Mouse (Mus musculus): ENCODE results near the gene Gm11146. TPM values are rescaled to one million over a fixed set of nuclear protein-coding genes. Genes with fewer than 3 reads are reported as not detected.

The Gm11146 gene
- polyA plus RNA-seq (2015; fragmentation: Nextera tagmentation; extraction: Ambion mirVana): not detected in 2 replicates

DNA sequence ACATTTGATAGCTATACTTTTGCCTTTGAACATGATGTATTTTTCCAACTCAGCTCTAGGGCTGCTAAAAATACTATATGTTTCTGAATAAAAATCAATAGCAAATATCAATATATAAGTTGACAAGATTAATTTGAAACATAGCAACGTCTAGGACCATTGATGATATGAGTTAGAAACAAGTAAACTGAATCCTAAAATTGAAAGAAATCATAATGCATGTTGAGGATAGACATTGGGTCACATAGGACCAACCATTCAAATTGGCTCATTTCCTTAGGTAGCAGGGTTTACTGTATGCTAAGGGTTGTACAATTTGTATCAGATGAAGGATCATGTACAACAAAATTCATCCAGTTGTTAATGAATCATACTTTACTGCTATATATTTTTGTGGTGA, at the start of gene Gm11146:
Gene Gm11146, minus strand, starts transcription at position 101 of the 400 bp plus-strand sequence.
- Histone ChIP-seq H3K4me3 (ENCODE audit: low read length) (no peak within 1 kb of the TSS), H3K27me3 (replicated peaks; ENCODE audit: control insufficient read depth, insufficient read depth, low read length) (no peaks in the 10 kb centered on the region), H3K27ac (ENCODE audit: low read length) (no peak within 1 kb of the TSS), H3K4me1 (ENCODE audit: control insufficient read depth, insufficient read depth, low read length) (no peaks in the 10 kb centered on the region), H3K9me3 (ENCODE audit: control insufficient read depth, low read length) (no peaks in the 10 kb centered on the region), H3K36me3 (ENCODE audit: control insufficient read depth, insufficient read depth, low read length) (no peaks in the 10 kb centered on the region), H3K4me2 (ENCODE audit: low read depth, low read length) (no peak within 1 kb of the TSS), H3K9ac (ENCODE audit: low read depth, low read length) (no peak within 1 kb of the TSS)
- ATAC-seq: no peak
- WGBS: 65% methylated on average over 1 of the region's 1 CpGs

DNA sequence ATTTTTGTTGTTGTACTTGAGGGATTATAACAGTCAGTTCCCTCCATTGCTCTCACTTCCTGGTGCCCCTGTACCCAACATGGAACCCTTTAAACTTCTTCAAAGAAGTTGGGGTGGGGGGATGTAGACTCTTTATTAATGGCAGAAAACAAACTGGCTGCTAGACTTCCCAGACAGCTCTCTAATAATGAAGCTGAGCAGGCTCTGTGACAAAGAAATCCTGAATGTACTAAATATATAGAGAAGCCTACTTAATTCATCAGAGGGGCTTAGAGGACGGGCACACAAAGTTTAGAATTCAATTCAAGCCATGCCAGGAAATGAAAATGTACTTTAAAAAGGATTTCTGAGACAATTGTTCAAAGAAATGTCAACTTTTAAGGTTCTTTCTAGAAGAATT, 48.7 kb upstream of the Gm11146 start:
- Histone ChIP-seq H3K36me3 (ENCODE audit: control insufficient read depth, insufficient read depth, low read length) (no peaks in the 10 kb centered on the region), H3K9ac (ENCODE audit: low read depth, low read length) (no peak overlapping the region), H3K27me3 (replicated peaks; ENCODE audit: control insufficient read depth, insufficient read depth, low read length) (no peaks in the 10 kb centered on the region), H3K4me2 (ENCODE audit: low read depth, low read length) (no peak overlapping the region), H3K9me3 (ENCODE audit: control insufficient read depth, low read length) (no peaks in the 10 kb centered on the region), H3K4me3 (ENCODE audit: low read length) (no peak overlapping the region), H3K4me1 (ENCODE audit: control insufficient read depth, insufficient read depth, low read length) (no peaks in the 10 kb centered on the region), H3K27ac (ENCODE audit: low read length) (no peak overlapping the region)
- WGBS: 71% methylated on average over 1 of the region's 1 CpGs
- no peak for ATAC-seq

DNA sequence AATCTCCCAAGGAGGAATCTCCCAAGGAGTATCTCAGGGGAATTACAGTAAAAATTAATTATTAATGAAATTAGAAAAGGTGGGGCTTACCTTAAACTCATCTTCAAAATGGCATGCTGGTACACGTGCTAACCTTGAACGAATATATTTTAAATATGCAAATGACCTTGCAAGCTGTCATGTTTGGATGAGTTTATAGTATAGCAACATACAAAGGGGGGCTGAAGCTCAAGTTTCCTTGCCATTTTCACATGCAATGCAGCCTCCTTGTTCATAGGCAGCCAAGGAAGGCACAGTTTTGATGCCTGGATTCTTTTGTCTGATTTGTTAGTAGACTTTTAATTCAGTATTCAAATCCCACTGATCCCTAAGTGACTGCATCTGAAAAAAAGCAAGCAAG, 47.1 kb upstream of the Gm11146 start:
- WGBS: 70% methylated on average over 2 of the region's 2 CpGs

DNA sequence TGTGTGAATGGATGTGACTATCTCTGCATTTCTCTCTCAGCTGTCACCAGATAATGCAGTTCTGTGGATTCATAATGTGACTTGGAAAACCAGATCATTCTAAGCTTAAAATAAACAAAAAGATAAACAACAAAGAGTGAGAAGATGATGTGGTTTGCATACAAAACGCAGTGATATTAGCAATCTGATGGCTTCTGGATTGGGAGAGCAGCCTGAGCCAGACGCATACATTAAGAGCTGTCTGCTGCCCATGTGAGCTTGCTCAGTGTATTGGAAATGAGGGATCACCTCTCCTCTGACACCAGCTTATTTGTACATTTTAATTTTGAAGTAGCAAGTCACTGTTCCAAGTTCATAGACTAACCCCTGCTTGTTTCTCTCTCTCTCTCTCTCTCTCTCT, 46.3 kb upstream of the Gm11146 start:
- H3K36me3 ChIP-seq (ENCODE audit: control insufficient read depth, insufficient read depth, low read length): no peaks in the 10 kb centered on the region
- H3K27me3 ChIP-seq (replicated peaks; ENCODE audit: control insufficient read depth, insufficient read depth, low read length): no peaks in the 10 kb centered on the region
- H3K4me3 ChIP-seq (ENCODE audit: low read length): no peak overlapping the region
- no peak overlapping the region for H3K27ac ChIP-seq (ENCODE audit: low read length)
- no peaks in the 10 kb centered on the region for H3K4me1 ChIP-seq (ENCODE audit: control insufficient read depth, insufficient read depth, low read length)
- no peak for ATAC-seq
- H3K4me2 ChIP-seq (ENCODE audit: low read depth, low read length): no peak overlapping the region
- no peaks in the 10 kb centered on the region for H3K9me3 ChIP-seq (ENCODE audit: control insufficient read depth, low read length)
- whole genome bisulfite sequencing: 46% methylated on average over 2 of the region's 2 CpGs
- H3K9ac ChIP-seq (ENCODE audit: low read depth, low read length): no peak overlapping the region

More for the DNA sequence above, 47.1 kb upstream of the Gm11146 start:
- no peak overlapping the region for H3K4me3 ChIP-seq (ENCODE audit: low read length)
- no peak for ATAC-seq
- no peaks in the 10 kb centered on the region for H3K27me3 ChIP-seq (replicated peaks; ENCODE audit: control insufficient read depth, insufficient read depth, low read length)
- no peaks in the 10 kb centered on the region for H3K9me3 ChIP-seq (ENCODE audit: control insufficient read depth, low read length)
- no peaks in the 10 kb centered on the region for H3K36me3 ChIP-seq (ENCODE audit: control insufficient read depth, insufficient read depth, low read length)
- no peak overlapping the region for H3K4me2 ChIP-seq (ENCODE audit: low read depth, low read length)
- no peak overlapping the region for H3K9ac ChIP-seq (ENCODE audit: low read depth, low read length)
- H3K27ac ChIP-seq (ENCODE audit: low read length): no peak overlapping the region
- H3K4me1 ChIP-seq (ENCODE audit: control insufficient read depth, insufficient read depth, low read length): no peaks in the 10 kb centered on the region

DNA sequence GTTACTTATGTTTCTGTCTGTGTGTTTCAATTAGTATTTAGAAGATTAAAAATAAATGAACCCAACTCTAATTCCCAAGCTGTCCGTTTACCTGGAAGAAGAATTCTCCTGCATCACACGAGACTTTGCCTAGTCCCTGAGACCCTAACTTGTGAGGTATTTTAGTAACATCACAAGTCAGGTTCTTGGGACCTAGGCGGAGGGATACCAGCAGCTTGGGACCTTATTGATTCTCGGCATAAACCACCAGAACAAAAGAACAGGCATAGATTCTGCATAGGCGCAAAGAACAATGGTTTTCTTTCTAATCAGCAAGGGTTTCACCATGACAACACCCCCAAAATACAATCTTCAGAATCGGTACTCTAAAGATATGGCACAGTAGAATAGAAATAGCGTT, 44.3 kb upstream of the Gm11146 start:
- Histone ChIP-seq H3K27me3 (replicated peaks; ENCODE audit: control insufficient read depth, insufficient read depth, low read length) (no peaks in the 10 kb centered on the region), H3K9me3 (ENCODE audit: control insufficient read depth, low read length) (no peaks in the 10 kb centered on the region), H3K4me1 (ENCODE audit: control insufficient read depth, insufficient read depth, low read length) (no peaks in the 10 kb centered on the region), H3K36me3 (ENCODE audit: control insufficient read depth, insufficient read depth, low read length) (no peaks in the 10 kb centered on the region), H3K4me3 (ENCODE audit: low read length) (no peak overlapping the region), H3K27ac (ENCODE audit: low read length) (no peak overlapping the region), H3K4me2 (ENCODE audit: low read depth, low read length) (no peak overlapping the region), H3K9ac (ENCODE audit: low read depth, low read length) (no peak overlapping the region)
- 78% methylated on average over 7 of the region's 7 CpGs for WGBS
- no peak for ATAC-seq

DNA sequence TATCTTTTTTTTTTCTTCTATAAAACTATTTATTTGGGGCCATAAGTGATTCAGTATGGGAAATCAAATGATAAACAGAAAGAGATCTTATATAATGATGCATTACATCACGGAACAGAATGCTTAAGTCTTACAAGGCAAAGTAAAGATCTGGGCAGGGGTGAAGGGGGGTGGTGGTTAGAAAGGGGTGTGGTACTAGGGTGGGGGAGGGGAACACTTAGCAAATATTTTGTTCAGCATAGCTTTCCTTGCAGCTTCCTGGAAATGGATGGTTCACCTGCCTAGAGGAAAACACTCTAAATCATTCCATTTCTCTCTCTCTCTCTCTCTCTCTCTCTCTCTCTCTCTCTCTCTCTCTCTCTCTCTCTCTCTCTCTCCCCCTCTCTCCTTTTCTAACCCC, 43.1 kb upstream of the Gm11146 start:
- H3K27me3 ChIP-seq (replicated peaks; ENCODE audit: control insufficient read depth, insufficient read depth, low read length): no peaks in the 10 kb centered on the region
- H3K36me3 ChIP-seq (ENCODE audit: control insufficient read depth, insufficient read depth, low read length): no peaks in the 10 kb centered on the region
- no peak overlapping the region for H3K4me3 ChIP-seq (ENCODE audit: low read length)
- WGBS: 65% methylated on average over 1 of the region's 1 CpGs
- no peaks in the 10 kb centered on the region for H3K9me3 ChIP-seq (ENCODE audit: control insufficient read depth, low read length)
- ATAC-seq: no peak
- no peaks in the 10 kb centered on the region for H3K4me1 ChIP-seq (ENCODE audit: control insufficient read depth, insufficient read depth, low read length)
- H3K27ac ChIP-seq (ENCODE audit: low read length): no peak overlapping the region
- H3K4me2 ChIP-seq (ENCODE audit: low read depth, low read length): no peak overlapping the region
- no peak overlapping the region for H3K9ac ChIP-seq (ENCODE audit: low read depth, low read length)

DNA sequence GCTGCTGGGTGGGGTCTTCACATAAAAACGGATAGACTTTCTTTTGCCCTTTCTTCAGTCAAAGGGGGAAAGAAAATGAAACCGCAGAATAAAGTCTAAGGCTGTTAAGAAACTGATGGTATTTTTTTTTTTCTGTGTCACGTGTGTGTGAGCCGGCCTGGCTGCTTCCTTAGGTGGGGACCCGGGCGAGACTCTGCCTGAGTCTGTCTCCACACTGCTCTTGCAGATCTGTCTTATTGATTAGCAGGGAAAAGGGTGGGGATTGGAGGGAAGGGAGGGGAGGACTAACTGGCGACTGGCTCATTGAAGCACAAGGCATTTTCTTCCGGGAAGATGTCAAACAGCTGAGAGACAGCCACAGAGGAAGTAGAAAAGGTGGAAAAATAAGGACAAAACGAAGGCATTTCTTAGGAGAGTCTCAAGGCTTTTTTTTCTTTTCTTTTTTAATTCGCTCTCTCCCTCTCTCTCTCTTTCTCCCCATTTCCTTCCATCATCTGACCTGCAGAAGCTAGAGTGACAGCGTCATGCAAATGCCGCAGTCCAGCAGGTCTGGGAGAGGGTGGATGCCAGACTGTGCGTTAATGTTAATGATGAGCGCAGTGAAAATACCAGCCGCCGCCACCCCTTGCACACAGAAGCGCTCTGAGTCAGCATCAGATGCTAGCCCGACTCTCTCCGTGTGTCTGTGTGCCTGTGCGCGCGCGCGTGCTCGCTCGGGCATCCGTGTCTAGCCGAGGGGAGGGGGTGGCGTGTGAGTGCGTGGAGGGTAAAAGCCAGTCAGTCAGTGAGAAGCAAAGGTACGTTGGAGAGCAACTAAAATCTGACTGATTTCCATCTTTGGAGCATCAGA, 42.2 kb upstream of the Gm11146 start:
- ATAC-seq: peak; percentile 94
- H3K36me3 ChIP-seq (ENCODE audit: control insufficient read depth, insufficient read depth, low read length): no peaks in the 10 kb centered on the region
- H3K9ac ChIP-seq (ENCODE audit: low read depth, low read length): peak overlapping the region; percentile 63
- H3K9me3 ChIP-seq (ENCODE audit: control insufficient read depth, low read length): no peaks in the 10 kb centered on the region
- H3K27me3 ChIP-seq (replicated peaks; ENCODE audit: control insufficient read depth, insufficient read depth, low read length): no peaks in the 10 kb centered on the region
- WGBS: 1% methylated on average over 31 of the region's 31 CpGs
- peak overlapping the region; percentile 55 for H3K4me3 ChIP-seq (ENCODE audit: low read length)
- H3K4me1 ChIP-seq (ENCODE audit: control insufficient read depth, insufficient read depth, low read length): no peaks in the 10 kb centered on the region
- H3K4me2 ChIP-seq (ENCODE audit: low read depth, low read length): peak overlapping the region; percentile 90
- H3K27ac ChIP-seq (ENCODE audit: low read length): peak overlapping the region; percentile 43

DNA sequence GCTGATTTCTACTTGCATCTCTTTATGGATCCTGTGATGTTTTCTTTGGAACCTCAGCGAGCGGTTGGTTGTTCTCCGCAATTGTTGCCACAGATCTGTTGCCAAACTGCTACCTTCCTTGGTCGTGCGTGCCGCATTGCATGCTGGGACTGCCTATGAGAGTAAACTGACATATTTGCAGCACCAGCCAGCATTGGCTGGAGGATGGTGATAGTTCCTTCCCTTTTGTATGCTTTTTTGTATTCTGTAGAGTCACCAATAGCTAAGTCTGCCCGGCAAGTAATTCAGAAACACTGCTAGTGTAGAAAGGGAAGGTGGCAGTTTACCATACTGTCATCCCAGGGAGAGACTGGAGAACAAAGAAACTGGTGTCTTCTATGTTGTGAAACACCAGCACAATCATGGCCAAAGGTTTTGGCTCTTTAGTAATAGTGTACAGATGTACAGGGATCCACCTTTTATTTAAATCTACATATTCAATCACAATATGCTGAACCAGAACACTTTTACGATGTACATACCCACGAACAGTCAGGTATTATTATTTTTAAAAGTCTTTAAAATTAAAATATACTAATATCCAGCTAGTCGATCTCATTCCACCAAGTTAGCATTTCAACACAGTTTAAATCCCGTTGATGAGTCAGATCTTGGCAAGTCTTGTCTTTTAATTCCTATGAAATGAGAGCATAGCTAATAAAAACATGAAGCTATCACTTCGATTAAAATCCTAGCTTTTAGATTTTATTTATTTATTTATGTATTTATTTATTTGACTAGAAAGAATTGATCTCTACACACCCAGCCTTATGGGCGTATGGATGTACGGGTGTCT, 41.4 kb upstream of the Gm11146 start:
- Histone ChIP-seq H3K4me1 (ENCODE audit: control insufficient read depth, insufficient read depth, low read length) (no peaks in the 10 kb centered on the region), H3K4me3 (ENCODE audit: low read length) (peak overlapping the region; percentile 55), H3K4me2 (ENCODE audit: low read depth, low read length) (peak overlapping the region; percentile 90), H3K27me3 (replicated peaks; ENCODE audit: control insufficient read depth, insufficient read depth, low read length) (no peaks in the 10 kb centered on the region), H3K9me3 (ENCODE audit: control insufficient read depth, low read length) (no peaks in the 10 kb centered on the region), H3K27ac (ENCODE audit: low read length) (no peak overlapping the region), H3K36me3 (ENCODE audit: control insufficient read depth, insufficient read depth, low read length) (no peaks in the 10 kb centered on the region), H3K9ac (ENCODE audit: low read depth, low read length) (no peak overlapping the region; the same call in 1 of the 2 replicates)
- WGBS: 70% methylated on average over 14 of the region's 14 CpGs
- ATAC-seq: 0 out of 2 replicates have a peak, but pooled peaks have one; percentile 2

DNA sequence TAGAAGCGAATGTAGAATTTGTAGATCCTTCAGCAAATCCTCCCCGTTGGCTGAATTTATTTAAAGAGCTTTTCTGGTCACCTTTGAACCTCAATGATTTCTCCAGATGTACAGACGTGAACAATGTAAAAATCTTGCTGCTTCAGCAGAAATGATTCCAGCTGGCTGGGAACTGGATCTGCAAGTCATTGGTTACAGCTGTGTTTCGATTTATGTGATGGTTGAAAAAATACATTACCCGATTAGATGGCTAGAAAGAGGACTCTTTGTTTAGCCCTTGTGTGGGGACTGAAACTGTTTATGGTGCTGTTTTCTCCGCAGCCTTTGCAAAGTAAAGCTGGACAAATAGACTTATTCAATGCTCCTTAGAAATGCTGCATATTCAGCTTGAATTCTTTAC, 34.6 kb upstream of the Gm11146 start:
- Histone ChIP-seq H3K27ac (ENCODE audit: low read length) (no peak overlapping the region), H3K36me3 (ENCODE audit: control insufficient read depth, insufficient read depth, low read length) (no peaks in the 10 kb centered on the region), H3K27me3 (replicated peaks; ENCODE audit: control insufficient read depth, insufficient read depth, low read length) (no peaks in the 10 kb centered on the region), H3K9ac (ENCODE audit: low read depth, low read length) (no peak overlapping the region), H3K4me2 (ENCODE audit: low read depth, low read length) (no peak overlapping the region), H3K4me3 (ENCODE audit: low read length) (no peak overlapping the region), H3K9me3 (ENCODE audit: control insufficient read depth, low read length) (no peaks in the 10 kb centered on the region), H3K4me1 (ENCODE audit: control insufficient read depth, insufficient read depth, low read length) (no peaks in the 10 kb centered on the region)
- 29% methylated on average over 6 of the region's 6 CpGs for WGBS
- ATAC-seq: peak; percentile 52; the same call in 1 of the 2 replicates

Data from intestine, embryonic 16.5 days (tissue).